Mouse (Mus musculus) embryonic fibroblast, embryonic 13.5 days (primary cell): Measurements from ENCODE around the gene Kcnma1. TPM values are rescaled to one million over a fixed set of nuclear protein-coding genes. Genes with fewer than 3 reads are reported as not detected.

Source experiments
- H3K27ac ChIP-seq: 2 replicates; pipeline ENCODE4 v1.5.1; 2012; ENCODE audit warnings: low read length, control low read depth, inconsistent platforms; ENCODE audit not compliant: insufficient read depth
- H3K4me1 ChIP-seq: 2 replicates; pipeline ENCODE4 v1.6.1; 2011; ENCODE audit warnings: low read length; ENCODE audit not compliant: control insufficient read depth, insufficient read depth
- H3K4me3 ChIP-seq: 2 replicates; pipeline ENCODE4 v1.5.1; 2011; ENCODE audit warnings: mild to moderate bottlenecking, control low read depth, low read length; ENCODE audit not compliant: insufficient read depth
- CTCF ChIP-seq: IDR thresholded peaks from 2 replicates; pipeline ENCODE4 v1.5.1; 2011; ENCODE audit warnings: mild to moderate bottlenecking, control low read depth, low read length, moderate library complexity, borderline replicate concordance; ENCODE audit not compliant: insufficient read depth
- POLR2A ChIP-seq: IDR thresholded peaks from 2 replicates; pipeline ENCODE4 v1.6.1; 2011; ENCODE audit warnings: low read depth, mild to moderate bottlenecking, control low read depth, low read length, moderate library complexity
- polyA plus RNA-seq: library from polyadenylated mRNA; stranded (reverse); fragments of >200 nt; gene quantifications from 2 replicates; pipeline ENCODE4 v1.2.4, GENCODE M21; 2011; ENCODE audit warnings: low read depth; ENCODE audit not compliant: missing spikeins, insufficient read length

The Kcnma1 gene
- polyA plus RNA-seq, 1 experiment, result 5.9 TPM

DNA sequence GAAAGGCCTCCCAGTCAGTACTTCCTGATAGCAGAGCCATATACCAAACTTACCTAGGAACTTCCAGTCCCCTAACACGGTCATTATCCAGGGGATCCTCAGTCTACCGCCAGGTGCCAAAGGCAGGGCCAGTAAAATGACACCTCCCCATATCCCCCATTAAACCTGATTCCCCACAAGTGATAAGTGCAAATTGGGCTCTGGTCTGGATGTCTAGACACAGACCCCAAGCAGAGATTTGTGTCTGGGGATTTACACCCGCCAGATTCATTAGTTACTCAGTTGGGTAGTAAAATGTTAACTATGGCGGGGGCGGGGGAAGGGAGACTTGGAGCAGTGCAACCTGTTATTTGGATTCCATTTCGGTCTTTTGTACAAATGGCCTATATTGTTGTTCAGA, 562.6 kb downstream of the Kcnma1 start:
- Histone ChIP-seq H3K27ac (no peak overlapping the region), H3K4me1 (no peaks in the 10 kb centered on the region), H3K4me3 (no peak overlapping the region)
- no peak for TF ChIP-seq POLR2A
- TF ChIP-seq CTCF, result no peak

DNA sequence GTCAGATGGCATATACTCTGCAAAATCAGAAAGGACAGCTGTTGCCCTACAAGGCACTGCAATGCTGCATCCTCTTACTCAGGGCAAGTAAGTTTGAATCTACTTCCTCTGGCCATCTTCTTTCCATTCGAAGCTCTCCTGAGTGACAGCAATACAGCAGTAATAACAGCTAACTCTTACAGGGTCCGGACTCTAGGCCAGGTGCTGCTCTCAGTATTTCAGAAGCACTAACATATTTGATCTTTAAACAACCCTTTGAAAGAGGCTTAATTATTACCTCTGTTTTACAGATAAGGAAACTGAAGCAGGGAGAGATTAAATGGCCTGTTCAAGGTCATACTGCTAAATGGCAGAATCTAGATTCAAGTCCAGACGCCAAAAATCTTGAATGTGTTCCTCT, 576.8 kb downstream of the Kcnma1 start:
- Histone ChIP-seq H3K4me3 (no peak overlapping the region), H3K4me1 (no peaks in the 10 kb centered on the region), H3K27ac (no peak overlapping the region)
- TF ChIP-seq CTCF, result no peak
- TF ChIP-seq POLR2A, result no peak

DNA sequence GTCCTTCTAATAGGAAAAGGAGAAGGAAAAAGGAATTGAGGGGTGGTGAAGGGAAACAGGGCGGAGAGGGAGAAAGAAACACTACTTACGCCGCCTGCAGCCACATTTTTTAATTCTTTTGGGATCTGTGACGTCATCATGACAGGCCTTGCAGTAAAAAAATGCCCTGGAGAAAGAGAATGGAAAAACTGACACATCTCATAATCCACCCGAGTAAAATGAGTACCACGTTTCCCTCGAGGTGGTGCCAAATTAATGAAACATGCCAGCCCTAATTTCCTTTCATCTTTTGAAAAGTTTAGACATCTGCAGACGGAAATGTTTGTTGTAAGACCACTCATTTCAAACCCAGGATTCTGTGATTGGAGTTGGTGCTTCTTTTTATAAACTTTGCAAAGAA, 578.4 kb downstream of the Kcnma1 start:
- no peak overlapping the region for H3K4me3 ChIP-seq
- no peak overlapping the region for H3K27ac ChIP-seq
- no peak for TF ChIP-seq CTCF
- no peak for TF ChIP-seq POLR2A
- H3K4me1 ChIP-seq, result no peaks in the 10 kb centered on the region

DNA sequence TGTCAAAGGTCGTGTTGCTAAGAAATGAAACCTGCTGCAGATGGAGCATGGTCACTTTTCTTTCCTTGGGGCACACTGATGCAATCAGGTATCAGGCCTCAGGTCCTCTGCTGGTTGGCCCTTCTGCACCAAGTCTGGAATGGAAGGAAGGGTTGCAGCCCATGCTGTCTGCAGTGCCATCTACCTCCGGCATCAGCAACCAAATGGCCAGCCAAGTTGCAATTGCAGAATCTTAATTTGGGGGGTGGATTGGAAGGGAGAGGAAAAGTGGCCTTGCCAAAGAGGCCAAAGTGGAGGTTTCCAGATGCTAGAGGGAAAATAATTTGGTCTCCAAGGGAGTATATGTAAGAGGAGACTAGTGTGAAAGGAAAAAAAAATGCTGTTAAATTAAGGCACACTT, 584.3 kb downstream of the Kcnma1 start:
- TF ChIP-seq POLR2A, result no peak
- TF ChIP-seq CTCF, result no peak
- H3K27ac ChIP-seq, result no peak overlapping the region

DNA sequence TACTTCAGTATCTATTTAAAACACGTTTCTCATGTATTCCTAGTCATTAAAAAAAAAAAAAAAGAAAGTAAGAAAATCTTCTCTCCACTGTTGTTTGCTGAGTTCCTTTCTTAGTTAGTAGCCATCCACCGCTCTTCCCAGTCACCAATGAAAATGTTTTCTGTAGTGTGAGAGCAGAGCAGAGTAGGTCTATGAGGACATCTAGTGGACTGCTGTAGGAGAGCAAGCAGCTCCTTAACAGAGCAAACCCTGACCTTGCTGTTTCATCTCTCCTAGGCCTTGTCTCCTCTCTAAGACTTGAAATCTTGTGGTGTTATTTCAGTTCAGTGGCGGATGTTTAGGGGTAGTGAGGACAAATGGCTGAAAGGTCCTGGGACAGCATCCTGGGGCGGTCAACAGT, 585.2 kb downstream of the Kcnma1 start:
- H3K27ac ChIP-seq, result no peak overlapping the region
- TF ChIP-seq CTCF, result peak; percentile 17; the same call in 1 of the 2 replicates
- TF ChIP-seq POLR2A, result no peak
- H3K4me3 ChIP-seq, result no peak overlapping the region
- peaks cover 7% of the 10 kb centered on the region for H3K4me1 ChIP-seq

More for the DNA sequence above, 584.3 kb downstream of the Kcnma1 start:
- no peak overlapping the region for H3K4me3 ChIP-seq
- peaks cover 7% of the 10 kb centered on the region for H3K4me1 ChIP-seq

DNA sequence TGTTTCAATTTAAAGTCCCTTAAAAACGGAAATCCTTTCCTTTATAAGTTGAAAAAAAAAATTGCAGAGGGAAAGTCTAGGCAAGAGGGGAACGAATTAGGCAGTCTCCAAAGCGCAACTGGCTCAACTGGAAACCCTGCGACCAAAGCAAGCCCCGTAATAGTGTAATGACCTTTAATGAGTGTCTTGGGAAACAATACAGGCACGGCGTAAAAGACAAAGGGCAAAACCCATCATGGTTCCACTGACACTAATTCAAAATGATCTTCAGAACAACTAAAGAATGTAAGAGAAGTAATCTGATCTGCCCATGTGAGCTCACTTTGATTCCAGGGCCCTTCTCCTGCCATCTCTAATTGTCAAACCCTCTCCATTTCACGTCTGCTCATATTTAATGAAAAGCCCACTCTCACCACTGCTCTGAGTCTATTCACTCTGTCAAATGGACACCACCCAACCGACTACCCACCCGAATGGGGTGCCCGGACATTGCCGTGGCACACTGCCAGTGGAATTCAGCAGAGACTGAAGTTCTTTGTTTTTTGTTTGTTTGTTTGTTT, 591.7 kb downstream of the Kcnma1 start:
- TF ChIP-seq CTCF, result no peak
- no peak for TF ChIP-seq POLR2A
- Histone ChIP-seq H3K27ac (no peak overlapping the region), H3K4me3 (no peak overlapping the region), H3K4me1 (peaks cover 4% of the 10 kb centered on the region; the same call in 1 of the 2 replicates)

DNA sequence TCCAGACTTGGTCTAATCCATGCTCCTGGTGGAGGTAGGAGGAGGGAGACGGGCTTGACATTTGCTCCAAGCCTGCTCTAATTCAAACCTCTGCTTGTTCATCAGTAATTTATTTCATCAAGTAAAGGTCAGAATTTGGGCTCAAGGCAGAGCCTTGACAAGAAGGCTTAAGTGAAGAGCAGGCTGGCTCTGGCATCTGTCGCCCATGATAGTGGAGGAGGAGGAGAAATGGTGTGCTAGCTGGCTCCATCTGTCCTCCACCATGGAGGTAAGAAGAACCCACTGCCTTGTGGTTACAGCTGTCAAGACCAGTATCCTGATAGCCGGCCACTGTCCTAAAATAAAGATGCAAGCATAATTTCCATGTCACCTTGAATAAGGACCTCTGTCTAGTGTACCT, 595.3 kb downstream of the Kcnma1 start:
- H3K27ac ChIP-seq, result no peak overlapping the region
- H3K4me1 ChIP-seq, result no peaks in the 10 kb centered on the region
- TF ChIP-seq CTCF (no peak), POLR2A (no peak)
- no peak overlapping the region for H3K4me3 ChIP-seq

DNA sequence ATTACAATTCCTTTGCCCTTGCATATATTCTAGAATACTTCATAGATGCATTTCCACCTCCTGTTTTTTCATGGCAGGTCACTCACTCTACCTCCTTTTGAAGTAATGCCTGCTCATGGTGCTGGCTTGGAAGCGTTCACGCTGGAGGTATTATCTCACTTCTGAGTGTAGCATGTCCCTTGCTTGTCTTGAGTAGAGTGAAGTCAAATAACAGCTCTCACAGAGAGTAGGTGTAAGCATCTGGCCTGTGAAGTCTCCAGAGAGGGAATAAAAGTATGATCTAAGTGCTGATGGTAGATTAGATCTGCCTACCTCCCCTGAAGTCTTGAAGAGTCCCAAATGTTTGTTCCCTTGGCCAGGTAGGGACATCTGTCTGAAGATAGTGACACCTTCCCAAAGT, 607.2 kb downstream of the Kcnma1 start:
- Histone ChIP-seq H3K4me1 (no peaks in the 10 kb centered on the region), H3K27ac (no peak overlapping the region), H3K4me3 (no peak overlapping the region)
- no peak for TF ChIP-seq CTCF
- no peak for TF ChIP-seq POLR2A

DNA sequence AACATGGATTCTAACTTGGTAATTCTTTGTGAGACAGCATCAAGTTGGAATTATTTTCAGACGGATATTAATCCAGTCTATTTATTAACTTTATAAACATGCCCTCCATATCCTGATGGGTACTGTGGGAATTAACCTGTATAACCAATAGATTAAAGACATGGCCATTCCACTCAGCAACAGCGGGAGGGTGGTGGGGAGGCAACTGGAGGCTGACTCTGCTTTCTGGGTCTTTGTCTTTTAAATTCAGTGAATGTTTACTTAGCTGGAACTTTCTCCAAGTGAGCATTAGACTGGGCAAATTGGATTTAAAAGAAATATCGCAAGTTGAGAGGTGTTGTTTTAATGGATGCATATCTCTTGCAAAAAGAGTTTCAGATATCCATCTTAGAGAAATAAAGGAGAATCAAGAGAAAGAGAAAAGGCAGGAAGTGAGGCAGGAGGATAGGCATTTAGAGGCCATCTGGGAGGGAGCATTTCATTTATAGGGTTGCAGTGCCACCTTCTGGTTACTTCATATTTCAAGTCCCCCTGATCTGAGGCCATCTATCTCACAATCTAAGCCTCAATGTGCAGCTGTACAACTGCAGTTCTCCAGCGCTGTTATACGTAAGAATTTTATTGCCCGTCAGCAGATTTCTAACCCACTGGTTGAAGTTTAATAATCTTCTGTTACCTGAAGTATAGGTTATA, 613.4 kb downstream of the Kcnma1 start:
- Histone ChIP-seq H3K4me1 (no peaks in the 10 kb centered on the region), H3K4me3 (no peak overlapping the region), H3K27ac (peak overlapping the region; percentile 55)
- no peak for TF ChIP-seq CTCF
- no peak for TF ChIP-seq POLR2A

DNA sequence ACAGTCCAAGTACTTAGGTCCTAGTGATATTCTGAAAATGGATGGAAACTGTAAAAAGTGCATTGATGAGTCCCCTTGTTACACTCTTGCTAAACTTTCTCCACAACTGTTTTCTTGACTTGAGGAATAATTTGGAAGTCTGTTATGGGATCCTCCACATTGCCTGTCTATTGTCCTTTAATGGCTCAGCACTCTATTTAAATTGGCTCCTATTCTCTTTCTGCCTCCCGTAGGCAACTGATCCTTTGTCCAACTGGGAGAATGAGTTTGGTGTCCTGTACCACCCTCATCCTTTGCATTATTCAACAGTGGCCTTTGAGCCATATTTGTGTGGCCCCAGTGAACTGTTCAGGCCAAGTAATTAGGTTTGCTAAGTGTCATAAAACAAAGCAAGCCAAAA, 616.6 kb downstream of the Kcnma1 start:
- TF ChIP-seq CTCF, result no peak
- TF ChIP-seq POLR2A, result no peak
- no peak overlapping the region for H3K27ac ChIP-seq
- no peaks in the 10 kb centered on the region for H3K4me1 ChIP-seq
- no peak overlapping the region for H3K4me3 ChIP-seq
